Mouse (Mus musculus) neural tube, embryonic 14.5 days (tissue): ENCODE measurements at regions not wholly inside any gene's neighbourhood (a gene's known extent, or its start where the extent isn't known, plus 50 kb on each side); places are given as distances from the start of the nearest gene placed in this dataset.
"Not testable (repeated sequence)": the region's sequence is repeated elsewhere in the genome, so short reads cannot be mapped to it uniquely, and the experiment has no call there.

Experiments used
- ATAC-seq: fragments of 200-750 bp; cut with Nextera tagmentation; 2 replicates; pipeline ENCODE4 v1.8.0; 2017; ENCODE audit warnings: low read depth, mild to moderate bottlenecking, moderate TSS enrichment, moderate library complexity
- H3K27ac ChIP-seq: fragments of 300-500 bp; sonication (generic); 2 replicates; pipeline ENCODE4 v1.5.1; 2014; ENCODE audit warnings: low read depth, mild to moderate bottlenecking, control low read depth, low read length, moderate library complexity, mixed read lengths
- H3K27me3 ChIP-seq: fragments of 300-500 bp; sonication (generic); 2 replicates; pipeline ENCODE4 v1.6.1; 2014; ENCODE audit warnings: low read length; ENCODE audit not compliant: control insufficient read depth, insufficient read depth
- H3K36me3 ChIP-seq: fragments of 300-500 bp; sonication (generic); 2 replicates; pipeline ENCODE4 v1.6.1; 2014; ENCODE audit warnings: low read length, mixed read lengths; ENCODE audit not compliant: control insufficient read depth, insufficient read depth
- H3K4me1 ChIP-seq: fragments of 300-500 bp; sonication (generic); 2 replicates; pipeline ENCODE4 v1.6.1; 2014; ENCODE audit warnings: low read length; ENCODE audit not compliant: control insufficient read depth, insufficient read depth
- H3K4me2 ChIP-seq: fragments of 300-500 bp; sonication (generic); 2 replicates; pipeline ENCODE4 v1.6.1; 2014; ENCODE audit warnings: mild to moderate bottlenecking, low read depth, low read length, control low read depth
- H3K4me3 ChIP-seq: fragments of 300-500 bp; sonication (generic); 2 replicates; pipeline ENCODE4 v1.5.1; 2014; ENCODE audit warnings: low read depth, low read length, control low read depth, mixed read lengths
- H3K9ac ChIP-seq: fragments of 300-500 bp; sonication (generic); replicated peaks from 2 replicates; pipeline ENCODE4 v1.6.1; 2014; ENCODE audit warnings: low read depth, mild to moderate bottlenecking, control low read depth, low read length, mixed read lengths
- H3K9me3 ChIP-seq: fragments of 300-500 bp; sonication (generic); 2 replicates; pipeline ENCODE4 v1.6.1; 2016; ENCODE audit warnings: low read length; ENCODE audit not compliant: control insufficient read depth
- WGBS: fragments of 180-500 bp; shearing (Covaris S2); extraction: QIAGEN DNeasy Blood & Tissue Kit; methylation state at CpG from one replicate; pipeline ENCODE4 v1.1.7; 2014; 5-methylcytosine and 5-hydroxymethylcytosine counted together

GRCm38 (mm10) chr6:24298562-24299212 is 130.8 kb upstream of the Slc13a1 start:
- 96% methylated on average over 5 of the region's 5 CpGs for WGBS
- no peak for ATAC-seq
- no peaks in the 10 kb centered on the region for H3K27me3 ChIP-seq
- no peak overlapping the region for H3K27ac ChIP-seq
- H3K9ac ChIP-seq: no peak overlapping the region
- no peak overlapping the region for H3K4me2 ChIP-seq
- H3K4me1 ChIP-seq: no peaks in the 10 kb centered on the region
- H3K9me3 ChIP-seq: no peaks in the 10 kb centered on the region
- no peaks in the 10 kb centered on the region for H3K36me3 ChIP-seq
- no peak overlapping the region for H3K4me3 ChIP-seq

GRCm38 (mm10) chr6:24288757-24289156 is 120.9 kb upstream of the Slc13a1 start:
- not testable (repeated sequence) for H3K9ac ChIP-seq, H3K4me3 ChIP-seq, H3K36me3 ChIP-seq, H3K4me1 ChIP-seq, H3K27ac ChIP-seq, H3K4me2 ChIP-seq, ATAC-seq, H3K27me3 ChIP-seq, H3K9me3 ChIP-seq
- 68% methylated on average over 2 of the region's 2 CpGs for WGBS

GRCm38 (mm10) chr6:24272821-24273220 is 104.9 kb upstream of the Slc13a1 start:
- no peak for ATAC-seq
- Histone ChIP-seq H3K4me3 (no peak overlapping the region), H3K9me3 (no peaks in the 10 kb centered on the region), H3K36me3 (no peaks in the 10 kb centered on the region), H3K4me1 (no peaks in the 10 kb centered on the region), H3K9ac (no peak overlapping the region), H3K27me3 (no peaks in the 10 kb centered on the region), H3K27ac (no peak overlapping the region), H3K4me2 (no peak overlapping the region)
- 76% methylated on average over 5 of the region's 5 CpGs for WGBS

- no peak for ATAC-seq
- no peak overlapping the region for H3K4me3 ChIP-seq
- 93% methylated on average over 3 of the region's 3 CpGs for WGBS
Observed at GRCm38 (mm10) chr6:24269633-24270032, 101.7 kb upstream of the Slc13a1 start.

GRCm38 (mm10) chr6:24263796-24264195 is 95.9 kb upstream of the Slc13a1 start:
- Histone ChIP-seq H3K4me3 (no peak overlapping the region), H3K27me3 (no peaks in the 10 kb centered on the region), H3K4me2 (no peak overlapping the region), H3K9ac (no peak overlapping the region), H3K4me1 (no peaks in the 10 kb centered on the region), H3K9me3 (no peaks in the 10 kb centered on the region), H3K36me3 (no peaks in the 10 kb centered on the region), H3K27ac (no peak overlapping the region)
- ATAC-seq: no peak
- 32% methylated on average over 4 of the region's 4 CpGs for WGBS

More at GRCm38 (mm10) chr6:24269633-24270032, 101.7 kb upstream of the Slc13a1 start:
- H3K9me3 ChIP-seq: no peaks in the 10 kb centered on the region
- no peak overlapping the region for H3K27ac ChIP-seq
- no peaks in the 10 kb centered on the region for H3K27me3 ChIP-seq
- no peak overlapping the region for H3K9ac ChIP-seq
- no peaks in the 10 kb centered on the region for H3K36me3 ChIP-seq
- no peak overlapping the region for H3K4me2 ChIP-seq
- no peaks in the 10 kb centered on the region for H3K4me1 ChIP-seq

GRCm38 (mm10) chr6:24262578-24262977 is 94.7 kb upstream of the Slc13a1 start:
- no peak overlapping the region for H3K9ac ChIP-seq
- H3K4me1 ChIP-seq: no peaks in the 10 kb centered on the region
- no peaks in the 10 kb centered on the region for H3K27me3 ChIP-seq
- no peak overlapping the region for H3K4me3 ChIP-seq
- no peak overlapping the region for H3K27ac ChIP-seq
- H3K36me3 ChIP-seq: no peaks in the 10 kb centered on the region
- H3K9me3 ChIP-seq: no peaks in the 10 kb centered on the region
- H3K4me2 ChIP-seq: no peak overlapping the region
- ATAC-seq: no peak
- 88% methylated on average over 5 of the region's 5 CpGs for WGBS

GRCm38 (mm10) chr6:24245591-24245990 is 77.7 kb upstream of the Slc13a1 start:
- Histone ChIP-seq H3K9me3 (no peaks in the 10 kb centered on the region), H3K27ac (no peak overlapping the region), H3K4me2 (no peak overlapping the region), H3K4me1 (no peaks in the 10 kb centered on the region), H3K27me3 (no peaks in the 10 kb centered on the region), H3K9ac (no peak overlapping the region), H3K4me3 (no peak overlapping the region), H3K36me3 (no peaks in the 10 kb centered on the region)
- 100% methylated on average over 1 of the region's 1 CpGs for WGBS
- no peak for ATAC-seq

- 73% methylated on average over 1 of the region's 1 CpGs for WGBS
- no peak overlapping the region for H3K4me3 ChIP-seq
- no peak overlapping the region for H3K4me2 ChIP-seq
- no peak overlapping the region for H3K27ac ChIP-seq
- H3K4me1 ChIP-seq: no peaks in the 10 kb centered on the region
- no peaks in the 10 kb centered on the region for H3K36me3 ChIP-seq
- no peak overlapping the region for H3K9ac ChIP-seq
- no peaks in the 10 kb centered on the region for H3K9me3 ChIP-seq
- no peaks in the 10 kb centered on the region for H3K27me3 ChIP-seq
- ATAC-seq: no peak
Observed at GRCm38 (mm10) chr6:24238541-24238940, 70.6 kb upstream of the Slc13a1 start.

GRCm38 (mm10) chr6:24238054-24238453 is 70.2 kb upstream of the Slc13a1 start:
- no peak overlapping the region for H3K4me3 ChIP-seq
- H3K9me3 ChIP-seq: no peaks in the 10 kb centered on the region
- no peaks in the 10 kb centered on the region for H3K4me1 ChIP-seq
- no peak for ATAC-seq
- no peaks in the 10 kb centered on the region for H3K36me3 ChIP-seq
- no peak overlapping the region for H3K4me2 ChIP-seq
- no peak overlapping the region for H3K27ac ChIP-seq
- H3K27me3 ChIP-seq: no peaks in the 10 kb centered on the region
- H3K9ac ChIP-seq: no peak overlapping the region
- 73% methylated on average over 2 of the region's 2 CpGs for WGBS
